Mouse (Mus musculus) inflammation-experienced regulatory T-cells, adult 16 weeks (primary cell): Measurements from ENCODE around the gene Efna5. TPM values are rescaled to one million over a fixed set of nuclear protein-coding genes. Genes with fewer than 3 reads are reported as not detected.

ENCODE experiments used
- polyA plus RNA-seq: library from polyadenylated mRNA; unstranded; fragments of 100-300 nt; shearing (Covaris generic); gene quantifications from one replicate; pipeline ENCODE4 v1.2.1, GENCODE M21; 2017

The Efna5 gene
- polyA plus RNA-seq: not detected

GRCm38 (mm10) chr17:62881176-62881790, at the start of gene Efna5:
Gene Efna5, minus strand, starts transcription at chr17:62881317.

